Mouse (Mus musculus) forebrain, embryonic 14.5 days (tissue): ENCODE measurements around the gene Dnah17. TPM values are rescaled to one million over a fixed set of nuclear protein-coding genes. Genes with fewer than 3 reads are reported as not detected.

Experiments used
- ATAC-seq: fragments of 200-750 bp; cut with Nextera tagmentation; 2 replicates; pipeline ENCODE4 v1.8.0; 2017; ENCODE audit warnings: mild to moderate bottlenecking, moderate library complexity
- DNase-seq: peaks from one replicate; pipeline ENCODE4 v3.0.0-alpha.2; 2015; ENCODE audit warnings: low spot score
- H3K27ac ChIP-seq: fragments of 300-500 bp; sonication (generic); 2 replicates; pipeline ENCODE4 v1.5.1; 2014; ENCODE audit warnings: low read depth, mild to moderate bottlenecking, control low read depth, low read length, moderate library complexity
- H3K27me3 ChIP-seq: fragments of 300-500 bp; sonication (generic); replicated peaks from 2 replicates; pipeline ENCODE4 v1.6.1; 2014; ENCODE audit warnings: low read length, control low read depth, mixed read lengths; ENCODE audit not compliant: control insufficient read depth, insufficient read depth
- H3K36me3 ChIP-seq: fragments of 300-500 bp; sonication (generic); 2 replicates; pipeline ENCODE4 v1.6.1; 2014; ENCODE audit warnings: low read length, control low read depth; ENCODE audit not compliant: control insufficient read depth, insufficient read depth
- H3K4me1 ChIP-seq: fragments of 300-500 bp; sonication (generic); 2 replicates; pipeline ENCODE4 v1.6.1; 2014; ENCODE audit warnings: antibody characterized with exemption, low read length, control low read depth; ENCODE audit not compliant: control insufficient read depth, insufficient read depth
- H3K4me2 ChIP-seq: fragments of 300-500 bp; sonication (generic); 2 replicates; pipeline ENCODE4 v1.6.1; 2014; ENCODE audit warnings: mild to moderate bottlenecking, control low read depth, low read length
- H3K4me3 ChIP-seq: fragments of 300-500 bp; sonication (generic); 2 replicates; pipeline ENCODE4 v1.5.1; 2014; ENCODE audit warnings: low read depth, low read length, control low read depth
- H3K9ac ChIP-seq: fragments of 300-500 bp; sonication (generic); 2 replicates; pipeline ENCODE4 v1.6.1; 2014; ENCODE audit warnings: mild to moderate bottlenecking, low read length, control low read depth, moderate library complexity
- H3K9me3 ChIP-seq: fragments of 300-500 bp; sonication (generic); replicated peaks from 2 replicates; pipeline ENCODE4 v1.6.1; 2016; ENCODE audit warnings: low read length, control low read depth, mixed read lengths; ENCODE audit not compliant: control insufficient read depth
- WGBS: fragments of 180-500 bp; shearing (Covaris S2); extraction: QIAGEN DNeasy Blood & Tissue Kit; methylation state at CpG from one replicate; pipeline ENCODE4 v1.1.7; 2014; 5-methylcytosine and 5-hydroxymethylcytosine counted together
- polyA plus RNA-seq: library from polyadenylated mRNA; unstranded; fragments of >200 nt; fragmentation: Nextera tagmentation; extraction: Ambion mirVana; gene quantifications from 2 replicates; pipeline ENCODE4 v1.2.1, GENCODE M21; 2014

The Dnah17 gene
- polyA plus RNA-seq, 1 experiment from 2014 or later: 0.08 TPM

DNA sequence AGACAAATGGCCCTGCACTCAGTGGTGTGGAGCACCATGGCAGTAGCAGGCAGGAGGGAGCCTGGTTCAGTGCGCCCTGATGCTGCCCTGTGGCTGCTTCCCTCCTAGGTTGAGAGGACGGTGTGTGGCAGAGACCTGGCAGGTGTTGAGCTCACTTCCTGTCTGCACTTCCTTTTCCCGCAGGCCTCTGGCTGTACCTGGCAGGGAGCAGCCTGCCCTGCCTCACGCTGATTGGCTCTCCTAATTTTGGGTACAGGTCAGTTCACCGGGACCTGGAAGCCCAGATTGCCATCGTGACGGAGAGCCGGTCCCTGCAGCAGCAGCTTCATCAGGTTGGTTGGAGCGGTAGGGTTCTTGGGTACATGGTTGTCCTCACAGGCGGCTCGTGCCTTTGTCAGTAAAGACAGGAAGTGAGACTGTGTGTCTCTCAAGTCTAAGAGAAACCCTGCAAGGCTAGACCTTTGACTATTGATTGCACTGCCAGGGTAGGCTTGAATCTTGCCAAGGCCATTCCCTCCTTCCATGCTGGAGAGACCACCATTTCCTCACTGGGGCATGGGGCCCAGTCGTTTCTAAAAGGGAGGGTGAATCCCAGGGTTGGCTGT is 115.9 kb downstream of the Dnah17 start:
- ATAC-seq: no peak
- no peaks in the 10 kb centered on the region for H3K9me3 ChIP-seq
- H3K9ac ChIP-seq: no peak overlapping the region
- peaks cover 37% of the 10 kb centered on the region for H3K36me3 ChIP-seq
- no peak for DNase-seq
- WGBS: 90% methylated on average over 12 of the region's 12 CpGs
- no peak overlapping the region for H3K4me2 ChIP-seq
- H3K27ac ChIP-seq: no peak overlapping the region
- no peak overlapping the region for H3K4me3 ChIP-seq
- H3K27me3 ChIP-seq: no peaks in the 10 kb centered on the region
- no peaks in the 10 kb centered on the region for H3K4me1 ChIP-seq

DNA sequence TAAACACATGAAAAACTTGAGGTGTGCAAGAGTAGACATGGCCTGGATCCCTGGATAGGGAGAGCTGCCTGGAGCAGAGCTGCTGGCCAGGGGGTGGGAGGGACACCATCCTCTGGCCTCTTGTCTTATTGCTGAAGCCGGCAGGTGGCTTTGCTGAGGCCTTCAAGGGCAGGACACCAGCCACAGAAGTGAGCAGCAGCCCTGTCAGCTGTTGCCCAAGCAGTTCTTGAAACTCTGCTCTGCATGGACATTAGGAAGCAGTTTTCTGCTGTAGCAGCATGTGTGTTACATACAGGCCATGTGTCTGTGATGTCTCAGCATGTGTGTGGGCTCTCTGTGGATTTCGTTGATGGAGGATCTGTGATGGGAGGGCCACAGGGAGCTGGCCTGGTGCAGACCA is 117.1 kb downstream of the Dnah17 start:
- Histone ChIP-seq H3K4me3 (no peak overlapping the region), H3K4me2 (no peak overlapping the region), H3K4me1 (no peaks in the 10 kb centered on the region), H3K9ac (no peak overlapping the region), H3K27me3 (no peaks in the 10 kb centered on the region), H3K9me3 (no peaks in the 10 kb centered on the region), H3K36me3 (peaks cover 33% of the 10 kb centered on the region), H3K27ac (no peak overlapping the region)
- DNase-seq: no peak
- ATAC-seq: no peak
- WGBS: 72% methylated on average over 2 of the region's 2 CpGs

DNA sequence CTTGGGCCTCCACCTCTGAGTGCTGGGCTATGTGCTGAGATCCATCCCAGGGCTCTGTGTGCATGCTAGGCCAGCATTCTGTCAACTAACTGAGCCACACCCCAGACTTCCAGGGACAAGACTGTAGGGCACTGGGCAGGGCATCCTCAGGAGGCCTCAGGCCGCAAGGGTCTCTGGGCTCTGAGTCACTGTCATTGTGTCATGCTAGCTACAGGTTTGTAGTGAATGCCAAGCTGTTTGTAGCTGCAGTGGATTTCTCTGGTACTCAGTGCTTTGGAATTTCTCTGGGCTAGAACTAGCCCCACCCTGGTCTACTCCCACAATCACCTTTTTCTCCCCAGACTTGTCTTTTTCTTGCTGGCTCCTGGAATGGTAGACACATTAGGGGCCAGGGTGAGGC is 117.8 kb downstream of the Dnah17 start:
- Histone ChIP-seq H3K4me3 (no peak overlapping the region), H3K36me3 (peaks cover 26% of the 10 kb centered on the region), H3K27ac (no peak overlapping the region), H3K4me1 (no peaks in the 10 kb centered on the region), H3K9ac (no peak overlapping the region), H3K4me2 (no peak overlapping the region), H3K27me3 (no peaks in the 10 kb centered on the region), H3K9me3 (no peaks in the 10 kb centered on the region)
- ATAC-seq (no peak), DNase-seq (no peak)
- WGBS: 84% methylated on average over 1 of the region's 1 CpGs

DNA sequence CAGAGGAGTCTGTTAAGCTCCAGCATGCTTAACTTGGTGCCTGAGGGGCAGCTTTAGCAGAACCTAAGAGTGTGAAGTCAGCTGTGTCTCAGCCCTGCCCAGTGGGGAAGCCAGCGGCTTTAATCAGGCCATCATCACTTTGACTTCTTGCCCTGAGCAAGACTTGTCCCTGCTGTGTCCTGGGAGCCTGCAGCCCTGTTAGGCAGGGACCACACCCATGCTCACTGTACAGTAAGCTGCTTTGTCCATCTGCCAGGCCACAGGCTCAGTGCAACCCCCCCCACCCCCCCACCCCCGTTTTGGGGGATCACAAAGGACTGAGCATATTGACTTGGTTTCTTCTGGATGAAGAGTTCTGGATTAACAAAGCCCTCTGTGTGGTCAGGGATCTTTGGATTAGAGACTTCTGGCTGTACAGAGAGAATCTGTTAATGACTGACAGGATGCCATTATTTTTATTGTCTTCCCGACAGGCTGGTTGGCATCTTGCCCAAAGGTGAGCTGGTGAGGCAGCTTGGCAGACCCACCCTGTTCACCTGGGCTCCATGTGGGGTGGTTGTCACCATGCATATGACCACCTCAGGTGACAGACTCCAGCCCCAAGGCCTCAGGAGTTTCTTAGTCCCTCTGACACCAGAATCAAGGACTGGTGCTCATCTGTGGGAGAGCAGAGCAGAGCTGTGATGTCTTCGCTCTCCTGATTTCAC is 120.4 kb downstream of the Dnah17 start:
- no peaks in the 10 kb centered on the region for H3K4me1 ChIP-seq
- no peak overlapping the region for H3K9ac ChIP-seq
- peaks cover 30% of the 10 kb centered on the region for H3K36me3 ChIP-seq
- WGBS: 48% methylated on average over 4 of the region's 4 CpGs
- H3K4me3 ChIP-seq: no peak overlapping the region
- no peak overlapping the region for H3K4me2 ChIP-seq
- ATAC-seq (no peak), DNase-seq (no peak)
- no peaks in the 10 kb centered on the region for H3K9me3 ChIP-seq
- H3K27ac ChIP-seq: no peak overlapping the region
- no peaks in the 10 kb centered on the region for H3K27me3 ChIP-seq

DNA sequence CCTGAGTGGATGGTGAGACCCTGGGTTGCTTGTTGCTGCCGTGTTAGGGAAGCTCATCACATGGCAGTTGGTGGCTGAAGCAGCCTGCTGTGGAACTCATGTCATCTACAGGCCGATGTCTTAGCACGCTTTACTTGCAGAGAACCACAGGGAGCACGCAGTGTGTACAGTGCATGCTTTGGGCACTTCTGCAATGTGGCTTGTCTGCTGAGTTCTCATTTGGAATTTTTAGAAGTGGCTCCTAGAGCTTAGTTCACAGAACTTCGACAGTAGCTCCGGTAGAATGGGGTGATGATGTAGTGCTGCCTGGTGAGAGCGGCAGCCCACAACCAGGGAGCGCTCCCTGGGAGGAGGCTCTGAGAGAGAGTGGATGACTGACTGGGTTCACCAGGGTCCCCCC is 121.6 kb downstream of the Dnah17 start:
- H3K36me3 ChIP-seq: peaks cover 36% of the 10 kb centered on the region
- WGBS: 87% methylated on average over 8 of the region's 8 CpGs
- no peak overlapping the region for H3K9ac ChIP-seq
- H3K4me1 ChIP-seq: no peaks in the 10 kb centered on the region
- H3K4me2 ChIP-seq: no peak overlapping the region
- no peaks in the 10 kb centered on the region for H3K27me3 ChIP-seq
- H3K27ac ChIP-seq: no peak overlapping the region
- ATAC-seq: no peak
- DNase-seq: no peak
- H3K9me3 ChIP-seq: no peaks in the 10 kb centered on the region
- no peak overlapping the region for H3K4me3 ChIP-seq

DNA sequence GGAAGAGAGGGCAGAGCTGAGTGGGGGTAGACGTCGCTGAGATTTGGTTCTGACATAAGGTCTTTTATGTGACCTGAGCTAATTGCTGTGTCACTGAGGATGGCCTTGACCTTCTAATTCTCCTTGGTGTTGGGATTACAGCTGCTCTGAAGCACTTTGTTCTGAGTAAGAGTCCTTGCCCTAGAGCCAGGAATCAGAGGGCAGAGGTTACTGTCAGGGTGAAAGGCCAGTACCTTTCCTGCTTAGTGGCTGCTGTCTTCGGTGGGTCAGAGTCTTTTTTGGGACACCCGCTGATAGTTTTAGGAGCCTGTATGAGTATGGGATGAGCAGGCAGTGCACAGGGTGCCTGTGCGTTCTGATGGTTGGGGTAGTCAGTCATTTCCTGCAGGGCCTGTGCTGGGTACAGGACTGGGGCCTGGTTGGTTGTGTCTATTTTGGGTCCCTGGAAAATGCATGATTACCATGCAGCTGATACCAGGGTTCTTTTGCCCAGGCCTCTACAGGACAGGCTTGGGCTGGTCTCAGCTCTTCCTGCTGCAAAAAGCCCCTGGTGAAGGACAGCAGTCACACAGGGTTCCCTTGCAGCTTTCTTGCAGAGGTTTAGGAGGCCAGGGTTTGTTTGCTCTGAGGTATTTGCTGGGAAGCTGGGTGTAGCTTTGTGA is 122.2 kb downstream of the Dnah17 start:
- no peak overlapping the region for H3K9ac ChIP-seq
- H3K4me2 ChIP-seq: no peak overlapping the region
- ATAC-seq (no peak), DNase-seq (no peak)
- no peaks in the 10 kb centered on the region for H3K9me3 ChIP-seq
- 77% methylated on average over 5 of the region's 5 CpGs for WGBS
- H3K27ac ChIP-seq: no peak overlapping the region
- no peaks in the 10 kb centered on the region for H3K27me3 ChIP-seq
- H3K4me3 ChIP-seq: no peak overlapping the region
- no peaks in the 10 kb centered on the region for H3K4me1 ChIP-seq
- peaks cover 41% of the 10 kb centered on the region for H3K36me3 ChIP-seq

DNA sequence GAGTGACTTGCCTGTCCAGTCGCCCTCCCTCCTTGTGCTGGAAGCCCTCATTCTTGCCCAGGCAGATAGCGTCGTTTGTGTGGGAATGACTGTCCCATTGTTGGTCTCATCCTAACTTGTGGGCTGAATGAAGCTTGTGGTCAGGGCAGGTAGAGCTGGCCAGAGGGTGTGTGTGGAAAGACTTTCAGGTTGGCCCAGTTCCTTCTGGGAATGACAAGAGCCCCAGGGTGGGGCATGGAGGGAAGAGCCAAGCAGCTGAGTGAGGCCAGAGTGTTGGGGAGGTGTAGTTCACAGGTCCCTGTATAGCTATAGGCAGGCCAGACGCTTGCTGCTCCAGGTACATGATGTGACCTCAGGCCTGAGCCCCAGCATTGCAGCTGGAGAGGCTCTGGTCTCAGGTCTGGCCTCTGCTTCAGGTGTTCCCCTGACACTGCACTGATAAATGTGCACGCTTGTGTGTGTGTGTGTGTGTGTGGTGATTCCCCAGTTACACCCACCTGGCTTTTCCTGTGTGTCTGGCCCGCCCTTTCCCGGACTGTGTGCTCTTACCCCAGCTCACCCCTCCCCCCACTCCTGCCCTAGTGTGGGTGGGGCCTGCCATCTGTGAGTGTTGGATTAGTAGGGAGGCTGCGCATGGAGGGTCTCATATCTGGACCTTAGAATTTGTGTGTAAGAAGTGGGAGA is 122.8 kb downstream of the Dnah17 start:
- no peak overlapping the region for H3K9ac ChIP-seq
- no peaks in the 10 kb centered on the region for H3K9me3 ChIP-seq
- H3K27ac ChIP-seq: no peak overlapping the region
- no peaks in the 10 kb centered on the region for H3K27me3 ChIP-seq
- H3K4me1 ChIP-seq: no peaks in the 10 kb centered on the region
- no peak for ATAC-seq
- WGBS: 76% methylated on average over 8 of the region's 8 CpGs
- peaks cover 43% of the 10 kb centered on the region for H3K36me3 ChIP-seq
- no peak overlapping the region for H3K4me2 ChIP-seq
- DNase-seq: no peak
- H3K4me3 ChIP-seq: no peak overlapping the region

DNA sequence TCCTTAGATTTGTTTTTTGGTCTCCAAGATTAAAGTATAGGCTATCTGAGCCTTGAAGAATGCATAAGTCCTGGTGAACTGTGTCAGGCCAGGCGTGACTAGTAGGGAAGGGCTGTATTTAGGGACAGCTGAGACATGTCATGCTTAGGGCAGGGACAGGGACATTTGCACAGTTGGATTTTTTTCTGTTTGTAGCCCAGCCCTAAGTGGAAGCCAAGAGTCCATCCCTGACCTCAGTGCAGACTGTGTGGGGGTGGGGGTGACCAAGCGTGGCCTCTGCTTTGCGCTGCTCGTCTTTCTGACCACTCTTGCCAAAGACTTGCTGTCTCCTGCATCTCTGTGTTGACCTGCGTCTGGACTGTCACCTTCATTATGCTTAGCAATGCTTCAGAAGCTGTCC is 126.2 kb downstream of the Dnah17 start:
- no peaks in the 10 kb centered on the region for H3K27me3 ChIP-seq
- DNase-seq (no peak), ATAC-seq (no peak)
- H3K4me2 ChIP-seq: no peak overlapping the region
- H3K4me3 ChIP-seq: no peak overlapping the region
- peaks cover 70% of the 10 kb centered on the region for H3K36me3 ChIP-seq
- no peaks in the 10 kb centered on the region for H3K4me1 ChIP-seq
- no peak overlapping the region for H3K27ac ChIP-seq
- no peaks in the 10 kb centered on the region for H3K9me3 ChIP-seq
- 91% methylated on average over 5 of the region's 5 CpGs for WGBS
- H3K9ac ChIP-seq: no peak overlapping the region

DNA sequence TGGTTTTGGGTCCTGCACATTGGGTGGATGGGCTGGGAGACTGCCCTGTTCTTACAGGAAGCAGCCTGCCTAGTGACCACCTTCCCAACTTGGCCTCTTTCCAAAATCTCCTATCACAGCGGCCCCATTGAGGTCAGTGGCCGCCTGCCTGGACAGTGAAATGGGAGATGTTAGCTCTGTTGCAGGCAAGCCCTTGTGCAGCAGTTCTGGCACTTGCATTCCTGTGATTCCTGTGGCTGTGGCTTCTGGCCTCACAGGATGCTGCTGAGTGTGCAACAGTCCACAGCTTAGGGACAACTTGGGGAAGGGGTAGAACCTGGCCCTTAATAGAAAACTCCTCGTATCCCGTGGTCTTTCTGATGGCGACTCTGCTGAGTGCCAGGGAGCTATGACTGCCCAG is 126.7 kb downstream of the Dnah17 start:
- ATAC-seq (no peak), DNase-seq (no peak)
- H3K27me3 ChIP-seq: no peaks in the 10 kb centered on the region
- 81% methylated on average over 5 of the region's 5 CpGs for WGBS
- H3K4me3 ChIP-seq: no peak overlapping the region
- H3K27ac ChIP-seq: no peak overlapping the region
- no peak overlapping the region for H3K4me2 ChIP-seq
- no peaks in the 10 kb centered on the region for H3K9me3 ChIP-seq
- no peaks in the 10 kb centered on the region for H3K4me1 ChIP-seq
- H3K36me3 ChIP-seq: peaks cover 74% of the 10 kb centered on the region
- H3K9ac ChIP-seq: no peak overlapping the region
